Mouse (Mus musculus): ENCODE measurements around the gene H3f3b. TPM values are rescaled to one million over a fixed set of nuclear protein-coding genes. Genes with fewer than 3 reads are reported as not detected.

The H3f3b gene
- polyA plus RNA-seq (2014; fragmentation: Illumina TruSeq; extraction: RNeasy Lipid Tissue Mini Kit (QIAGEN cat#74804); ENCODE audit: insufficient read depth, low read depth, low replicate concordance), result 439 TPM

GRCm38 (mm10) chr11:116027756-116028155 is at the start of gene H3f3b:
TSS of gene H3f3b (minus strand) at chr11:116027962.

GRCm38 (mm10) chr11:116030088-116030897 is 2.5 kb upstream of the H3f3b start, which contains the start of gene Unk:
TSS of gene Unk (plus strand) at chr11:116030322.

GRCm38 (mm10) chr11:116012262-116012947 is 15.4 kb downstream of the H3f3b start, which contains the start of gene Galk1:
TSS of gene Galk1 (minus strand) at chr11:116012719.

GRCm38 (mm10) chr11:115974309-115975082 is 53.3 kb downstream of the H3f3b start, which contains the start of gene Itgb4:
TSS of gene Itgb4 (plus strand) at chr11:115974709.

Other genes with a start within 250 kb of the H3f3b start
- 27.9 TPM for gene Caskin2, start 214.3 kb downstream of the H3f3b start, polyA plus RNA-seq (2014; fragmentation: Illumina TruSeq; extraction: RNeasy Lipid Tissue Mini Kit (QIAGEN cat#74804); ENCODE audit: insufficient read depth, low read depth, low replicate concordance)
- gene Tsen54, start 213.2 kb downstream of the H3f3b start, polyA plus RNA-seq (2014; fragmentation: Illumina TruSeq; extraction: RNeasy Lipid Tissue Mini Kit (QIAGEN cat#74804); ENCODE audit: insufficient read depth, low read depth, low replicate concordance), result 12.5 TPM
- 39.5 TPM for gene Llgl2, start 203.9 kb downstream of the H3f3b start, polyA plus RNA-seq (2014; fragmentation: Illumina TruSeq; extraction: RNeasy Lipid Tissue Mini Kit (QIAGEN cat#74804); ENCODE audit: insufficient read depth, low read depth, low replicate concordance)
- gene Myo15b, start 169.6 kb downstream of the H3f3b start, polyA plus RNA-seq (2014; fragmentation: Illumina TruSeq; extraction: RNeasy Lipid Tissue Mini Kit (QIAGEN cat#74804); ENCODE audit: insufficient read depth, low read depth, low replicate concordance), result 1.1 TPM
- 24.6 TPM for gene Smim5, start 128.0 kb downstream of the H3f3b start, polyA plus RNA-seq (2014; fragmentation: Illumina TruSeq; extraction: RNeasy Lipid Tissue Mini Kit (QIAGEN cat#74804); ENCODE audit: insufficient read depth, low read depth, low replicate concordance)
- gene Smim6, start 115.9 kb downstream of the H3f3b start, polyA plus RNA-seq (2014; fragmentation: Illumina TruSeq; extraction: RNeasy Lipid Tissue Mini Kit (QIAGEN cat#74804); ENCODE audit: insufficient read depth, low read depth, low replicate concordance), result 56.4 TPM
- 14.9 TPM for gene Sap30bp, start 94.7 kb downstream of the H3f3b start, polyA plus RNA-seq (2014; fragmentation: Illumina TruSeq; extraction: RNeasy Lipid Tissue Mini Kit (QIAGEN cat#74804); ENCODE audit: insufficient read depth, low read depth, low replicate concordance)
- gene Recql5, start 94.5 kb downstream of the H3f3b start, polyA plus RNA-seq (2014; fragmentation: Illumina TruSeq; extraction: RNeasy Lipid Tissue Mini Kit (QIAGEN cat#74804); ENCODE audit: insufficient read depth, low read depth, low replicate concordance), result 8.3 TPM
- 2.0 TPM for gene Itgb4, start 53.3 kb downstream of the H3f3b start, polyA plus RNA-seq (2014; fragmentation: Illumina TruSeq; extraction: RNeasy Lipid Tissue Mini Kit (QIAGEN cat#74804); ENCODE audit: insufficient read depth, low read depth, low replicate concordance)
- 37.1 TPM for gene Galk1, start 15.2 kb downstream of the H3f3b start, polyA plus RNA-seq (2014; fragmentation: Illumina TruSeq; extraction: RNeasy Lipid Tissue Mini Kit (QIAGEN cat#74804); ENCODE audit: insufficient read depth, low read depth, low replicate concordance)
- gene Unk, start 2.4 kb upstream of the H3f3b start, polyA plus RNA-seq (2014; fragmentation: Illumina TruSeq; extraction: RNeasy Lipid Tissue Mini Kit (QIAGEN cat#74804); ENCODE audit: insufficient read depth, low read depth, low replicate concordance), result 10.2 TPM
- gene Unc13d, start 50.0 kb upstream of the H3f3b start, polyA plus RNA-seq (2014; fragmentation: Illumina TruSeq; extraction: RNeasy Lipid Tissue Mini Kit (QIAGEN cat#74804); ENCODE audit: insufficient read depth, low read depth, low replicate concordance), result 22.3 TPM
- gene Wbp2, start 59.0 kb upstream of the H3f3b start, polyA plus RNA-seq (2014; fragmentation: Illumina TruSeq; extraction: RNeasy Lipid Tissue Mini Kit (QIAGEN cat#74804); ENCODE audit: insufficient read depth, low read depth, low replicate concordance), result 101 TPM
- 16.8 TPM for gene Trim47, start 99.2 kb upstream of the H3f3b start, polyA plus RNA-seq (2014; fragmentation: Illumina TruSeq; extraction: RNeasy Lipid Tissue Mini Kit (QIAGEN cat#74804); ENCODE audit: insufficient read depth, low read depth, low replicate concordance)
- 6.5 TPM for gene Trim65, start 103.2 kb upstream of the H3f3b start, polyA plus RNA-seq (2014; fragmentation: Illumina TruSeq; extraction: RNeasy Lipid Tissue Mini Kit (QIAGEN cat#74804); ENCODE audit: insufficient read depth, low read depth, low replicate concordance)
- gene Mrpl38, start 110.9 kb upstream of the H3f3b start, polyA plus RNA-seq (2014; fragmentation: Illumina TruSeq; extraction: RNeasy Lipid Tissue Mini Kit (QIAGEN cat#74804); ENCODE audit: insufficient read depth, low read depth, low replicate concordance), result 30.3 TPM
- gene Fbf1, start 140.2 kb upstream of the H3f3b start, polyA plus RNA-seq (2014; fragmentation: Illumina TruSeq; extraction: RNeasy Lipid Tissue Mini Kit (QIAGEN cat#74804); ENCODE audit: insufficient read depth, low read depth, low replicate concordance), result 10.5 TPM
- gene Ten1, start 170.9 kb upstream of the H3f3b start, polyA plus RNA-seq (2014; fragmentation: Illumina TruSeq; extraction: RNeasy Lipid Tissue Mini Kit (QIAGEN cat#74804); ENCODE audit: insufficient read depth, low read depth, low replicate concordance), result 34.9 TPM
- 35.2 TPM for gene Acox1, start 171.1 kb upstream of the H3f3b start, polyA plus RNA-seq (2014; fragmentation: Illumina TruSeq; extraction: RNeasy Lipid Tissue Mini Kit (QIAGEN cat#74804); ENCODE audit: insufficient read depth, low read depth, low replicate concordance)
- 2.0 TPM for gene Evpl, start 210.1 kb upstream of the H3f3b start, polyA plus RNA-seq (2014; fragmentation: Illumina TruSeq; extraction: RNeasy Lipid Tissue Mini Kit (QIAGEN cat#74804); ENCODE audit: insufficient read depth, low read depth, low replicate concordance)
- 30.4 TPM for gene Srp68, start 246.3 kb upstream of the H3f3b start, polyA plus RNA-seq (2014; fragmentation: Illumina TruSeq; extraction: RNeasy Lipid Tissue Mini Kit (QIAGEN cat#74804); ENCODE audit: insufficient read depth, low read depth, low replicate concordance)

All from lung, adult 10 weeks (tissue).